In the genomic region with DNA sequence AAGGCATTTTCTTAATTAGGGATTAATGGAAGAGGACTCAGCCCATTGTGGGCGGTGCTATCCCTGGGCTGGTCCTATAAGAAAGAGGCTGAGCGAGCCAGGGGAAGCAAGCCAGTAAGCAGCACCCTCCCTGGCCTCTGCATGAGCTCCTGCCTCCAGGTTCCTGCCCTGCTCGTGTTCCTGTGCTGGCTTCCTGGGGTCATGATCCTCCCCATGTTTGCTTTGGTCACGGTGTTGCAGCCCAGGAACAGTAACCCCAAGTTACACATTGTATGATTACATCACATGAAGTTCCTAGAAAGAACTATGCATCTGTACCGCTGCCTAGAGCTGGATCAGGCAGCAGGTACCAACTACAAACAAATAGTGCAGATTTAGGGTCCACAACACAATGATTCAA, we compare ENCODE assay signal across 27 mouse cellular contexts.
A peak's percentile ranks its signal among the peaks of the same experiment; 100 is the strongest.
DNase-seq lines count a peak whose midpoint lies in the region; ATAC-seq and TF ChIP-seq lines count a peak whose summit lies in the region.
"Had no signal": no experiment of that assay in that cellular context is flagged by ENCODE, and none has a peak within 500 bp of the region (broad histone marks: within the 10 kb centered on the region; RNA-seq: fewer than 3 reads in every experiment).

No protein-coding gene starts in this region.

- H3K27ac ChIP-seq in liver, embryonic 16.5 days (ENCODE audit: low read length): no peak overlapping the region
- H3K27ac ChIP-seq in midbrain, embryonic 11.5 days (ENCODE audit: low read depth, low read length): no peak overlapping the region
- no peak overlapping the region for H3K27ac ChIP-seq in midbrain, embryonic 14.5 days (replicated peaks; ENCODE audit: low read depth, low read length)
- H3K27ac ChIP-seq: embryonic facial prominence, embryonic 13.5 days; embryonic facial prominence, embryonic 15.5 days; forebrain, embryonic 10.5 days; forebrain, embryonic 12.5 days had no signal

- no peaks in the 10 kb centered on the region for H3K9me3 ChIP-seq in liver, embryonic 16.5 days (replicated peaks; ENCODE audit: control insufficient read depth, low read length)
- H3K9me3 ChIP-seq in midbrain, embryonic 11.5 days (ENCODE audit: control insufficient read depth, low read length): no peaks in the 10 kb centered on the region
- H3K9me3 ChIP-seq in midbrain, embryonic 14.5 days (ENCODE audit: control insufficient read depth, low read length): no peaks in the 10 kb centered on the region
- H3K9me3 ChIP-seq: embryonic facial prominence, embryonic 13.5 days; embryonic facial prominence, embryonic 15.5 days; forebrain, embryonic 10.5 days; forebrain, embryonic 12.5 days; G1E had no signal

- no peak overlapping the region for H3ac ChIP-seq in myocyte (ENCODE audit: control insufficient read depth, insufficient read length)

- no peaks in the 10 kb centered on the region for H3K27me3 ChIP-seq in liver, embryonic 16.5 days (ENCODE audit: control insufficient read depth, insufficient read depth, low read depth, low read length)
- H3K27me3 ChIP-seq in midbrain, embryonic 11.5 days (ENCODE audit: control insufficient read depth, insufficient read depth, low read length): no peaks in the 10 kb centered on the region
- no peaks in the 10 kb centered on the region for H3K27me3 ChIP-seq in midbrain, embryonic 14.5 days (ENCODE audit: control insufficient read depth, insufficient read depth, low read length)
- H3K27me3 ChIP-seq in myocyte (ENCODE audit: control insufficient read depth, insufficient read depth, insufficient read length): no peaks in the 10 kb centered on the region
- H3K27me3 ChIP-seq: CH12.LX; embryonic facial prominence, embryonic 13.5 days; embryonic facial prominence, embryonic 15.5 days; Patski had no signal

- 0 out of 2 replicates have a peak, but pooled peaks have one; percentile 9 for ATAC-seq in liver, embryonic 16.5 days (ENCODE audit: low read depth)
- no peak for ATAC-seq in midbrain, embryonic 11.5 days (ENCODE audit: low FRiP score)
- no peak for ATAC-seq in midbrain, embryonic 14.5 days (ENCODE audit: low FRiP score, low TSS enrichment)
- ATAC-seq: activated CD4-positive, CD25-positive, alpha-beta regulatory T cell, adult 4 months; CD4-positive, CD25-positive, alpha-beta regulatory T cell, adult 4 months; forebrain, embryonic 14.5 days; Patski had no signal

- H3K36me3 ChIP-seq in liver, embryonic 16.5 days (ENCODE audit: control insufficient read depth, insufficient read depth): no peaks in the 10 kb centered on the region
- H3K36me3 ChIP-seq in midbrain, embryonic 11.5 days (ENCODE audit: control insufficient read depth, insufficient read depth, low read length): no peaks in the 10 kb centered on the region
- no peaks in the 10 kb centered on the region for H3K36me3 ChIP-seq in midbrain, embryonic 14.5 days (ENCODE audit: control insufficient read depth, insufficient read depth, low read length)
- H3K36me3 ChIP-seq in myocyte (ENCODE audit: control insufficient read depth, insufficient read depth): no peaks in the 10 kb centered on the region
- H3K36me3 ChIP-seq: embryonic facial prominence, embryonic 13.5 days; embryonic facial prominence, embryonic 15.5 days; forebrain, embryonic 10.5 days; forebrain, embryonic 12.5 days; G1E had no signal

- H3K79me2 ChIP-seq in myocyte (ENCODE audit: control insufficient read depth, insufficient read depth): no peaks in the 10 kb centered on the region

- TF ChIP-seq POLR2A in myocyte (IDR thresholded peaks at IDR 0.05; ENCODE audit: insufficient read length, low read depth): no peak

- WGBS in liver, embryonic 16.5 days (ENCODE audit: insufficient replicate concordance): 52% methylated on average over 5 of the region's 5 CpGs
- 68% methylated on average over 5 of the region's 5 CpGs for WGBS in midbrain, embryonic 11.5 days
- 70% methylated on average over 5 of the region's 5 CpGs for WGBS in midbrain, embryonic 14.5 days

- peak; percentile 60 for DNase-seq in heart, adult 11 months
- DNase-seq in heart, postnatal 4 days: no peak
- no peak for DNase-seq in liver
- DNase-seq in midbrain, embryonic 11.5 days (ENCODE audit: low spot score, missing footprints): peak; percentile 76
- no peak for DNase-seq in midbrain, embryonic 14.5 days
- DNase-seq: adrenal gland, adult 8-10 months; adrenal gland, postnatal 14 days; adrenal gland, postnatal 36 days; B cell, adult 2 months; cerebellum, adult 11-12 months; cerebellum, adult 2 months; cerebellum, adult 9-10 months; cerebellum, postnatal 10 days; cerebellum, postnatal 25 days had no signal

- no peak overlapping the region for H3K9ac ChIP-seq in liver, embryonic 16.5 days (ENCODE audit: low read depth, low read length)
- no peak overlapping the region for H3K9ac ChIP-seq in midbrain, embryonic 11.5 days (ENCODE audit: low read length)
- no peak overlapping the region for H3K9ac ChIP-seq in midbrain, embryonic 14.5 days (replicated peaks; ENCODE audit: low read length)
- H3K9ac ChIP-seq: embryonic facial prominence, embryonic 13.5 days; embryonic facial prominence, embryonic 15.5 days; forebrain, embryonic 12.5 days had no signal

- no peak overlapping the region for H3K4me3 ChIP-seq in liver, embryonic 16.5 days (ENCODE audit: low read depth, low read length)
- no peak overlapping the region for H3K4me3 ChIP-seq in midbrain, embryonic 11.5 days (ENCODE audit: low read depth, low read length)
- no peak overlapping the region for H3K4me3 ChIP-seq in midbrain, embryonic 14.5 days (replicated peaks; ENCODE audit: low read depth, low read length)
- H3K4me3 ChIP-seq in myocyte: no peak overlapping the region
- H3K4me3 ChIP-seq: embryonic facial prominence, embryonic 13.5 days; embryonic facial prominence, embryonic 15.5 days; erythroblast, embryonic 14.5 days; forebrain, embryonic 10.5 days; forebrain, embryonic 12.5 days had no signal

- no peaks in the 10 kb centered on the region for H3K4me1 ChIP-seq in liver, embryonic 16.5 days (ENCODE audit: control insufficient read depth, low read depth, low read length)
- H3K4me1 ChIP-seq in midbrain, embryonic 11.5 days (ENCODE audit: control insufficient read depth, insufficient read depth, low read length): no peaks in the 10 kb centered on the region
- no peaks in the 10 kb centered on the region for H3K4me1 ChIP-seq in midbrain, embryonic 14.5 days (ENCODE audit: control insufficient read depth, insufficient read depth, low read length)

- no peak overlapping the region for H3K4me2 ChIP-seq in liver, embryonic 16.5 days (ENCODE audit: low read depth, low read length)
- H3K4me2 ChIP-seq in midbrain, embryonic 11.5 days: no peak overlapping the region
- H3K4me2 ChIP-seq in midbrain, embryonic 14.5 days (ENCODE audit: low read length): no peak overlapping the region
- peak overlapping the region; percentile 44 for H3K4me2 ChIP-seq in myocyte (ENCODE audit: low read depth)
- H3K4me2 ChIP-seq: embryonic facial prominence, embryonic 13.5 days; embryonic facial prominence, embryonic 15.5 days; forebrain, embryonic 12.5 days had no signal

TF ChIP-seq in myocyte, 11 proteins besides CTCF, POLR2A, EP300 and RAD21:
- TF ChIP-seq E2F4 (IDR thresholded peaks at IDR 0.05; ENCODE audit: insufficient read depth) (no peak), MYOG (IDR thresholded peaks at IDR 0.05; ENCODE audit: control insufficient read depth in 1 of 3, insufficient read depth in 1 of 3, insufficient read length in 2 of 3, low read depth in 2 of 3) (no peak), CEBPB (IDR thresholded peaks at IDR 0.05; ENCODE audit: insufficient read depth, poor library complexity, severe bottlenecking) (no peak), REST (IDR thresholded peaks at IDR 0.05; ENCODE audit: insufficient read depth, insufficient read length) (no peak), TCF3 (IDR thresholded peaks at IDR 0.05; ENCODE audit: insufficient read length, low read depth) (no peak), MAX (IDR thresholded peaks at IDR 0.05; ENCODE audit: low read depth) (no peak), POLR2AphosphoS2 (IDR thresholded peaks at IDR 0.05; ENCODE audit: insufficient read length, low read depth) (no peak), USF1 (IDR thresholded peaks at IDR 0.05; ENCODE audit: low read depth) (no peak), MYOD1 (IDR thresholded peaks at IDR 0.05; ENCODE audit: control insufficient read depth in 1 of 3, insufficient read length in 2 of 3, low read depth in 2 of 3) (no peak), SRF (IDR thresholded peaks at IDR 0.05; ENCODE audit: control insufficient read depth, insufficient read length, low read depth) (no peak), TCF12 (IDR thresholded peaks at IDR 0.05; ENCODE audit: insufficient read depth, poor library complexity, severe bottlenecking) (no peak)

Comparison
In these comparisons a context has a peak if more than half of its experiments do, and no peak if none do; other contexts are left out.
1. DNase-seq: peak in heart, adult 11 months (single experiment) and midbrain, embryonic 11.5 days (single experiment); none in heart, postnatal 4 days (single experiment), liver (single experiment) and midbrain, embryonic 14.5 days (single experiment).